9 mouse cellular contexts compared by ENCODE assay signal in the genomic region with DNA sequence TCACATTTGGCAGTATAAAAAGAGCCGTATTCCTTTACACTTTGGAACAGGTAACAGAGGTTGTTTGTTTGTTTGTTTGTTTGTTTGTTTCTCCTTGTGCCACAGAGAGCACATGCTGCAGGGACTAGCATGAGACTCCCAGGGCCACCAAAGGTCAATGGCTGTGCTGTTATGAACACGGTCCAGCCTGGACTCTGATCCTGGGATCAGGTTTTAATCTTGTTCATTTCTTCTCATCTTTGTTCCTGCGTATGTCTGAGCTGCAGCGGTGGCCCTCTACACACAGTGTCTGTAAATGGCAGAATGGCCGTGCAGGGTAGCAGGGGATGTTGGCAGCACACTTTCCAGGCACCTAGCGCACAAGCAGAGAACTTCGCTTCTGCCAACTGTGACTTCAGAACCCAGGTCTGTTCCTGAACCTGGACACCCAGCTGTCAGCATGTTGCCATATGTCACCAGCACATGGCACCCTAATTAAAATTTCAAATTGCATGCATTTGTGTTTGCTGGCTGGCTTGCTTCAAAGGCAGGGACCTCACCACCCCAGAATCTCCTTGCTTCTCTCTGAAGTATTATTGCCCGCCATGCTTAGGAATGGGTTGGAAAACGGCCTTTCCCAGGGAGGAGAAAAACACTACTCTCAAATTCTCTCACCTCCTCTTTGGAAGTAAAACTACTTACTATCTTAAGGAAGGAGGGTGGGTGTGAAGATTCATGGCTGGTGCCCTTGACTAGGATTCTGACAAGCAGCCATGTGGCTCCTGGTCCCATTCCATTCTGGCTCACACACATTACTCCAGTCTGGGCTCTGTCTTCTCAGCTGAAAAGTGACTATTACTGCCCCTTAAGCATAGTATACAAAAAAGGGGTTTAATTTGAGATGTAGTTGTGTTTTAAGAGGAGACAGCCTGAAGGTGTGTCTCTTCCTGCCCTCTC.
DNase-seq lines count a peak whose midpoint lies in the region; ATAC-seq lines count a peak whose summit lies in the region.
"Had no signal": no experiment of that assay in that cellular context is flagged by ENCODE, and none has a peak within 500 bp of the region (broad histone marks: within the 10 kb centered on the region; RNA-seq: fewer than 3 reads in every experiment).

No protein-coding gene starts in this region.

- no peak overlapping the region for H3K9ac ChIP-seq in forebrain, embryonic 13.5 days
- H3K9ac ChIP-seq in forebrain, embryonic 11.5 days (ENCODE audit: low read length) = no peak overlapping the region
- H3K9ac ChIP-seq in forebrain, embryonic 16.5 days (replicated peaks; ENCODE audit: low read depth, low read length) = no peak overlapping the region

- peak overlapping the region; percentile 74 for H3K27ac ChIP-seq in forebrain, embryonic 13.5 days
- H3K27ac ChIP-seq in forebrain, embryonic 11.5 days (ENCODE audit: low read depth, low read length) = no peak overlapping the region
- H3K27ac ChIP-seq in forebrain, embryonic 16.5 days (ENCODE audit: low read length) = peak overlapping the region; percentile 81

- DNase-seq in forebrain, embryonic 11.5 days (ENCODE audit: low spot score) = no peak
- DNase-seq in brain, adult 2 months (ENCODE audit: low read depth, low spot score) = peak; percentile 96
- peak; percentile 70 to 73 for DNase-seq in kidney, postnatal 36 days
- DNase-seq in thymus, postnatal 4 days = no peak
- no peak for DNase-seq in spleen, adult 12 weeks (ENCODE audit: low spot score)

- no peaks in the 10 kb centered on the region for H3K9me3 ChIP-seq in forebrain, embryonic 13.5 days (replicated peaks)
- no peaks in the 10 kb centered on the region for H3K9me3 ChIP-seq in forebrain, embryonic 11.5 days (ENCODE audit: control insufficient read depth, low read length)
- H3K9me3 ChIP-seq in forebrain, embryonic 16.5 days (ENCODE audit: control insufficient read depth, low read length) = no peaks in the 10 kb centered on the region

- H3K27me3 ChIP-seq in forebrain, embryonic 13.5 days = no peaks in the 10 kb centered on the region
- H3K27me3 ChIP-seq in forebrain, embryonic 11.5 days (ENCODE audit: control insufficient read depth, insufficient read depth, low read length) = no peaks in the 10 kb centered on the region
- H3K27me3 ChIP-seq in forebrain, embryonic 16.5 days (replicated peaks; ENCODE audit: control insufficient read depth, insufficient read depth, low read length) = no peaks in the 10 kb centered on the region
- H3K27me3 ChIP-seq: Patski had no signal

- 61% methylated on average over 9 of the region's 9 CpGs for WGBS in forebrain, embryonic 13.5 days
- WGBS in forebrain, embryonic 11.5 days = 85% methylated on average over 9 of the region's 9 CpGs
- WGBS in forebrain, embryonic 16.5 days = 56% methylated on average over 9 of the region's 9 CpGs

- no peak overlapping the region for H3K4me2 ChIP-seq in forebrain, embryonic 13.5 days
- no peak overlapping the region for H3K4me2 ChIP-seq in forebrain, embryonic 11.5 days (ENCODE audit: low read depth, low read length, severe bottlenecking)
- 0 out of 2 replicates have a peak overlapping the region, but pooled peaks have one; percentile 15 for H3K4me2 ChIP-seq in forebrain, embryonic 16.5 days (ENCODE audit: low read length)

- no peaks in the 10 kb centered on the region for H3K36me3 ChIP-seq in forebrain, embryonic 13.5 days (ENCODE audit: poor library complexity, severe bottlenecking)
- H3K36me3 ChIP-seq in forebrain, embryonic 11.5 days (ENCODE audit: control insufficient read depth, insufficient read depth, low read length) = no peaks in the 10 kb centered on the region
- H3K36me3 ChIP-seq in forebrain, embryonic 16.5 days (ENCODE audit: control insufficient read depth, insufficient read depth) = no peaks in the 10 kb centered on the region

- peak; percentile 92 for ATAC-seq in forebrain, embryonic 13.5 days
- ATAC-seq in forebrain, embryonic 11.5 days (replicated peaks; ENCODE audit: low FRiP score) = no peak
- peak; percentile 88 for ATAC-seq in forebrain, embryonic 16.5 days
- no peak for ATAC-seq in monocyte, adult 5-6 weeks (replicated peaks; ENCODE audit: insufficient number of reproducible peaks, low FRiP score, low TSS enrichment, poor library complexity, severe bottlenecking)
- ATAC-seq: Patski had no signal

- H3K4me3 ChIP-seq in forebrain, embryonic 13.5 days = no peak overlapping the region
- H3K4me3 ChIP-seq in forebrain, embryonic 11.5 days (ENCODE audit: low read depth, low read length) = no peak overlapping the region
- H3K4me3 ChIP-seq in forebrain, embryonic 16.5 days (replicated peaks; ENCODE audit: low read length) = no peak overlapping the region

- peaks cover 41% of the 10 kb centered on the region for H3K4me1 ChIP-seq in forebrain, embryonic 13.5 days
- H3K4me1 ChIP-seq in forebrain, embryonic 11.5 days (replicated peaks; ENCODE audit: control insufficient read depth, insufficient read depth, low read length) = no peaks in the 10 kb centered on the region
- peaks cover 25% of the 10 kb centered on the region for H3K4me1 ChIP-seq in forebrain, embryonic 16.5 days (replicated peaks; ENCODE audit: control insufficient read depth, insufficient read depth, low read length)

Comparison
In these comparisons a context has a peak if more than half of its experiments do, and no peak if none do; other contexts are left out.
1. ATAC-seq: peak in forebrain, embryonic 13.5 days (single experiment) and forebrain, embryonic 16.5 days (single experiment); none in forebrain, embryonic 11.5 days (single experiment) and monocyte, adult 5-6 weeks (single experiment).
2. DNase-seq: peak in brain, adult 2 months (single experiment) and kidney, postnatal 36 days (2 of 2); none in forebrain, embryonic 11.5 days (single experiment), thymus, postnatal 4 days (single experiment) and spleen, adult 12 weeks (single experiment).